Comparison of ENCODE assay signal across 8 mouse cellular contexts in the genomic region with DNA sequence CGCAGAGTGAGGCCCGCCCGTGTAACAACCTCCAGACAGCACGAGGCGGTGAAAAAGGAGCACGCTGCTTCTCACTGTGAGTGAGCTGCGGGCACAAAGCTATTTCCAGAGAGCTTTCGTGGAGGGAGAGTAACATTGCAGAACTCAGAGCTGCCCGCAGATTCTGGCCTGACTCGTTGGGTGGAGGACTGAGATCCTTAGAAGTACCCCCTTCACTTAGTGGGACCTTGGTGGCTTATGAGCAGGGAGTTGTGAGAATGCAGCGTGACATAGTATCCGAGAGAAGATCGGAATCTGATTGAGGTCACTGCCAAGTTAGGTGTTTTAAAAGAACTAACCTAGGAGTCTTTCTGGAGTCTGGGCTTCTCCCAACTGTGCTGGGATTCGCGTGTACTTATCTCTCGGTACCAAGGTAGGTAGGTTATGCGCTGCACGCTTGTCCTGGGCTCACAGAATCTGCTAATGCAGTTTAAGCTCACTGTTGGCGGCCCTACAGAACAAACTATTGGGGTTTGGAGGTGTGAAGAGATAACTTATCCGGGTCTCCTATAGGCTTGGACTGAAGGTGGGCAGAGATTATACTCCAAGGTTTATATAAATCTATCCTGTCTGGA. TPM values are rescaled to one million over a fixed set of nuclear protein-coding genes. Genes with fewer than 3 reads are reported as not detected.
A peak's percentile ranks its signal among the peaks of the same experiment; 100 is the strongest.
DNase-seq lines count a peak whose midpoint lies in the region; ATAC-seq lines count a peak whose summit lies in the region.

No protein-coding gene starts in this region.

- H3K27me3 ChIP-seq in heart, embryonic 15.5 days, result no peaks in the 10 kb centered on the region
- H3K27me3 ChIP-seq in liver, embryonic 12.5 days (replicated peaks), result no peaks in the 10 kb centered on the region

- peak overlapping the region; percentile 65 for H3K4me3 ChIP-seq in heart, embryonic 15.5 days
- peak overlapping the region; percentile 77 for H3K4me3 ChIP-seq in liver, embryonic 12.5 days

- peaks cover 14% of the 10 kb centered on the region for H3K36me3 ChIP-seq in heart, embryonic 15.5 days
- peaks cover 56% of the 10 kb centered on the region for H3K36me3 ChIP-seq in liver, embryonic 12.5 days

- peak; percentile 1; the same call in 1 of the 2 replicates for ATAC-seq in common myeloid progenitor, adult 5-6 weeks (replicated peaks; ENCODE audit: low read depth, poor library complexity, severe bottlenecking)
- peak; percentile 30 for ATAC-seq in heart, embryonic 15.5 days (replicated peaks; ENCODE audit: insufficient number of reproducible peaks, insufficient read depth, low FRiP score, low read depth)
- peak; percentile 62 for ATAC-seq in liver, embryonic 12.5 days

- peaks cover 15% of the 10 kb centered on the region for H3K4me1 ChIP-seq in heart, embryonic 15.5 days (replicated peaks)
- peaks cover 34% of the 10 kb centered on the region for H3K4me1 ChIP-seq in liver, embryonic 12.5 days

- H3K9me3 ChIP-seq in heart, embryonic 15.5 days (replicated peaks), result no peaks in the 10 kb centered on the region
- no peaks in the 10 kb centered on the region for H3K9me3 ChIP-seq in liver, embryonic 12.5 days (replicated peaks)

- peak overlapping the region; percentile 75 for H3K9ac ChIP-seq in heart, embryonic 15.5 days
- peak overlapping the region; percentile 84 for H3K9ac ChIP-seq in liver, embryonic 12.5 days

- intact Hi-C loops in left cerebral cortex, postnatal 4 days (cut with DNase I), result no loop called here

- under 1% methylated on average over 20 of the region's 20 CpGs for WGBS in heart, embryonic 15.5 days
- 1% methylated on average over 20 of the region's 20 CpGs for whole genome bisulfite sequencing in liver, embryonic 12.5 days (ENCODE audit: insufficient replicate concordance)

- DNase-seq in left cerebral cortex, adult 11 months (ENCODE audit: low spot score), result peak; percentile 11
- no peak for DNase-seq in left cerebral cortex, postnatal 4 days
- DNase-seq in cerebellum, postnatal 25 days, result no peak
- DNase-seq in adrenal gland, adult 8-10 months, result no peak
- DNase-seq in urinary bladder, adult 2 months (ENCODE audit: low spot score), result no peak

- peak overlapping the region; percentile 78 for H3K4me2 ChIP-seq in heart, embryonic 15.5 days
- H3K4me2 ChIP-seq in liver, embryonic 12.5 days, result peak overlapping the region; percentile 86

- peak overlapping the region; percentile 69 for H3K27ac ChIP-seq in heart, embryonic 15.5 days
- H3K27ac ChIP-seq in liver, embryonic 12.5 days, result peak overlapping the region; percentile 84

RNA-seq across cellular contexts. Expression of a gene that starts 0.4 kb away (rescaled TPM):
- total RNA-seq in left cerebral cortex, postnatal 4 days (2021), result 10 to 100 TPM; 83.6 to 90.5 TPM
- total RNA-seq in common myeloid progenitor, adult 5-6 weeks (2017), result 87.6 and 88.7 TPM in 2 replicates
- polyA plus RNA-seq in heart, embryonic 15.5 days (2015; fragmentation: Nextera tagmentation; extraction: Ambion mirVana), result 40.9 and 51.6 TPM in 2 replicates
- 94.1 and 94.9 TPM in 2 replicates for polyA plus RNA-seq in liver, embryonic 12.5 days (2016; fragmentation: Nextera tagmentation; extraction: Ambion mirVana)
- total RNA-seq in adrenal gland, adult 8-10 months (2022), result 10 to 100 TPM; 57.4 to 85.3 (median 75.1) TPM
- 33.1 and 36.1 TPM in 2 replicates for polyA plus RNA-seq in urinary bladder, adult 2 months (2012; rRNA removed)

RNA-seq across cellular contexts. Expression of a gene that starts 29.5 kb away (rescaled TPM):
- total RNA-seq in left cerebral cortex, postnatal 4 days (2021), result 10 to 100 TPM; 29.2 to 29.3 TPM
- total RNA-seq in common myeloid progenitor, adult 5-6 weeks (2017), result 55.2 and 79.7 TPM in 2 replicates
- 9.9 and 15.2 TPM in 2 replicates for polyA plus RNA-seq in heart, embryonic 15.5 days (2015; fragmentation: Nextera tagmentation; extraction: Ambion mirVana)
- polyA plus RNA-seq in liver, embryonic 12.5 days (2016; fragmentation: Nextera tagmentation; extraction: Ambion mirVana), result 19.0 and 19.7 TPM in 2 replicates
- 10 to 100 TPM; 17.9 to 23.1 (median 21.0) TPM for total RNA-seq in adrenal gland, adult 8-10 months (2022)
- 9.5 and 9.9 TPM in 2 replicates for polyA plus RNA-seq in urinary bladder, adult 2 months (2012; rRNA removed)

RNA-seq across cellular contexts. Expression of a gene that starts 29.8 kb away (rescaled TPM):
- total RNA-seq in left cerebral cortex, postnatal 4 days (2021), result 1 to 10 TPM; 2.5 to 3.0 TPM
- 31.6 and 40.2 TPM in 2 replicates for total RNA-seq in common myeloid progenitor, adult 5-6 weeks (2017)
- polyA plus RNA-seq in heart, embryonic 15.5 days (2015; fragmentation: Nextera tagmentation; extraction: Ambion mirVana), result 21.1 and 26.1 TPM in 2 replicates
- polyA plus RNA-seq in liver, embryonic 12.5 days (2016; fragmentation: Nextera tagmentation; extraction: Ambion mirVana), result 30.2 and 33.4 TPM in 2 replicates
- 1 to 10 TPM in 2 of 4 experiments, under 1 TPM in 2; 0.58 to 1.1 (median 0.96) TPM for total RNA-seq in adrenal gland, adult 8-10 months (2022)
- 1.1 TPM in 2 replicates for polyA plus RNA-seq in urinary bladder, adult 2 months (2012; rRNA removed)

Comparison
In these comparisons a context has a peak if more than half of its experiments do, and no peak if none do; other contexts are left out.
1. ATAC-seq: peak in every context shown above with its lines; median percentile 62 in liver, embryonic 12.5 days; 30 in heart, embryonic 15.5 days; 1 in common myeloid progenitor, adult 5-6 weeks.